Mouse (Mus musculus): ENCODE results near the gene E130114P18Rik. TPM values are rescaled to one million over a fixed set of nuclear protein-coding genes. Genes with fewer than 3 reads are reported as not detected.

E130114P18Rik gene
- total RNA-seq, 2 experiments from 2014 or later: not detected

DNA sequence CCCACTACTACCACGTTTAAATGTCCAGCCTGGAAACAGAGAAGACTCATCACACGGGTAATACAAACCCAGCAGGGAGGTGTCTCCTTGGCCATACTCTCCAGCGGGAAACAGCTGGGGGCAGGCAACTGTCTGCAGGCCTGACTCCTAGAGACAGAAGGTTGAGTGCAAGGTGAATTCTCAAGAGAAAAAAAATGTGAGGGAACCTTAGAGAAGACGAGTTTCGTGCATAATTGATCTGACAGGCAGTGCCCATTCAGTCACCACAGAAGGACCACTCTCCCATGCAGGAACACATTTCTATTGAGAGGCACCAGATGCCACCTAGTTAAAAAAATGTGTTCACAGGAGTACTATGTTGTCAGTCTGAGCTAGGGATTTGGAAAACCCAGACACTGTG lies 105.4 kb downstream of the E130114P18Rik start:
- intact Hi-C loops (cut with DNase I): loop anchor here (10.0 kb wide), 1 partner anchor 652 kb away; no protein-coding TSS in a partner anchor
- no peak for DNase-seq (ENCODE audit: low spot score)

- intact Hi-C loops (cut with DNase I): loop anchor here (10.0 kb wide), 1 partner anchor 653 kb away; no protein-coding TSS in a partner anchor
- no peak for DNase-seq (ENCODE audit: low spot score)
Measured at GRCm38 (mm10) chr4:97671911-97672310, 106.0 kb downstream of the E130114P18Rik start.

DNA sequence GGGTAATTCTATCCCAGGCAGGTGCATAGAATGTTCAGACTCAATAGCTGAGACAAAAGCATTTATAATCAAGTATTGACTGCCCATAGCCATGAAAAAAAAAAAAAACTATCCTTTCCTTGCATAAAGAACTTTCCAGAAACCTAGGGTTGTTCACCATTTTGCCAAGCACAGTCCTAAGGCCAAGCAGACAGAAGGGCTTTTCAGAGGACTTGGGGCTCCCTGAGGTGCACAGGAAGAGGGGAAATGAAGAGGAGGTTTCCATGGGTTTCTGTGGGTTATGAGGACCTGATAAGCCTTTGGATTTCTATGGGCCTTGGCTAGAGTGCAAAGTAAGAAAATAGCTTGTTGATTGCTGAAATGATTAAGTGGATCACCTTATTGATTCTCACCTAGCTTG lies 107.5 kb downstream of the E130114P18Rik start:
- intact Hi-C loops (cut with DNase I): loop anchor here (10.0 kb wide), 1 partner anchor 654 kb away; no protein-coding TSS in a partner anchor
- no peak for DNase-seq (ENCODE audit: low spot score)

DNA sequence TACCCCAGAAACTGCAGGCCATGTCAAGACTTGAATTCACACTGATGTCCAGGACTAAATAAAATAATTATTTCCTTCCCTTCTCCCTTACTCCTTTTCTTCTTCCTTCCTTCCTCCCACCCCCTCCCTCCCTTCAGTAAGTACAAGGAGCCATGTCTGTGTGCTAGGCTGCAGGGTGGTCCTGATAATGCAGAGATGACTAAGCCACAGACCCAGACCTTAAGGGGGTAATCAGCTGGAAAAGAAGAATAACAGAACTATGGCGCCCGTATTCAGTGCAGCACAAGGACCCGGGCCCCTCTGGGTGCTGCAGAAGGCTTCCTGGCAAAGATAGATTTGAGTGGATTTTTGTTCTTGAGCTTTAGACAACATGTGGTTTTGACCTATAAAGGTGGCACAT lies 108.1 kb downstream of the E130114P18Rik start:
- intact Hi-C loops (cut with DNase I): loop anchor here (10.0 kb wide), 1 partner anchor 655 kb away; no protein-coding TSS in a partner anchor
- no peak for DNase-seq (ENCODE audit: low spot score)

- intact Hi-C loops (cut with DNase I): no loop called here
- no peak for DNase-seq (ENCODE audit: low spot score)
Measured at GRCm38 (mm10) chr4:97665428-97665755, 112.5 kb downstream of the E130114P18Rik start.

GRCm38 (mm10) chr4:97664738-97665427 lies 113.0 kb downstream of the E130114P18Rik start:
- intact Hi-C loops (cut with DNase I): no loop called here
- peak; percentile 13 for DNase-seq (ENCODE audit: low spot score)

DNA sequence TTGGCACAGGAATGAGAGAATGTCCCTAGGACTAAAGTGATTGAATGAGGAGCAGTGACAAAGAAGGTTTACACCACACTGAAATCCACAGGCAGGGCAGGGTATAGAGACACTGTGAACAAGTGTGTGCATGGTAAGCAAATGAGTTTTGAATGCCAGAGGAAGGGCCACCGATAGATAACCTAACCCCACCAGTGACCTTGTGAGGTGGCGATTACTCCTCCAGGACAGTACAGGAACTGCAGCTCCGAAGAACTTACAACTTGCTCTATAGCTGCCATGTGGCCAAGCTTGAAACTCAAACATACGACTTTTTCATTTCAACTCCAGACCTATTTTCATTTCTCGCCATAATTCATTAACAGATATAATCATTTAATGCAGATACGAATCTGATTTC lies 114.0 kb downstream of the E130114P18Rik start:
- intact Hi-C loops (cut with DNase I): no loop called here
- no peak for DNase-seq (ENCODE audit: low spot score)

DNA sequence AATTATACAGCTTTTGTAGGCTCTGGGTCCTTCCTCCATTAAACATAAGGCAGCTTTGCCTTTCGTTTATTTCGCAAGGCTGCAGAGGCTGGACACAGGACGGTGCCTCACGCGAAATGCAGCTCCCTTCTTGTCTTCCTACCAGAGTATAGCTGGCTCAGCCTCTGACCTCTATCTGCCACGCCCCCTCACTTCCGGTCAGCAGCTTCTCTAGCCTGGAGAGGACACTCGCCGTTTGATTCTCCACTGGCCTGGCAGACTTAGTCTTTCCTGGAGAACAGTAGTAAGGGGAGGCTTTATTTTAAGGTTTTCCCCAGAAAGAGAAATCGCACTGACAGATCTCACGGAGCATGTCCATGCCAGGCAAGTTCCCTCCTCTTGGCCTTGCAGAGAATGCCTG lies 115.0 kb downstream of the E130114P18Rik start:
- no peak for DNase-seq (ENCODE audit: low spot score)
- intact Hi-C loops (cut with DNase I): no loop called here

DNA sequence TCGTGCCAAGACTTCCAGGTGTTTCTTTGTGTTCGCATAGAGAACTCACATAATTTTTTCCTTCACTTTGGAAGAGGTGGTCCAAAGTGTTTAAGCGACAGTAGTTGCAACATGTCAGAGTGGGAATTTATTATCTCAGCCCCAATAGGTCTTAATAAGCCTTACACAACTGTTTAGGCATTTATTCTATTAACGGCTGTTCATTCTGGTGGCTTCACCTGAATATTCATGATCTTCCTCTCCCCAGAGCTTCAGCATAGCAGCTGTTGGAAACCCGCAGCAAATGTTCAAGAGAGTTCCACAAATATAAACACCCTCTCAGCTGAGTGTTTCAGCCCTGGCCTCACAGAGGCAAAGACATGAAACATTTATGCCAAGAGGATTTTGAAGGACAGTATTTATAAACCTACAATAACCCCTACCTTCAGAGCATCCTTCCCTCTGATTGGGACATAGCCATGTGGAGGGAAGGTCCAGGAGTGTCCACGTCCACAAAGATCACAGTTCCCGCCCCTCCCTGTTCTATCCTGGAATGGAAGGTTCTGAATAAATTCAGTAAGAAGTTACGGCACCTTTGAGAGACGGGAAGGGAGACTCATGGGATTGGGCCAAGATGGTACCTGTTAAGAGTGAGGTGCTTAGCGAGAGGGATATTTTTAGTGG lies 116.1 kb downstream of the E130114P18Rik start:
- intact Hi-C loops (cut with DNase I): no loop called here
- DNase-seq (ENCODE audit: low spot score): no peak

- intact Hi-C loops (cut with DNase I): no loop called here
- peak; percentile 15 for DNase-seq (ENCODE audit: low spot score)
Measured at GRCm38 (mm10) chr4:97657586-97657985, 120.3 kb downstream of the E130114P18Rik start.

- intact Hi-C loops (cut with DNase I): no loop called here
- no peak for DNase-seq (ENCODE audit: low spot score)
Measured at GRCm38 (mm10) chr4:97649626-97650015, 128.3 kb downstream of the E130114P18Rik start.

DNA sequence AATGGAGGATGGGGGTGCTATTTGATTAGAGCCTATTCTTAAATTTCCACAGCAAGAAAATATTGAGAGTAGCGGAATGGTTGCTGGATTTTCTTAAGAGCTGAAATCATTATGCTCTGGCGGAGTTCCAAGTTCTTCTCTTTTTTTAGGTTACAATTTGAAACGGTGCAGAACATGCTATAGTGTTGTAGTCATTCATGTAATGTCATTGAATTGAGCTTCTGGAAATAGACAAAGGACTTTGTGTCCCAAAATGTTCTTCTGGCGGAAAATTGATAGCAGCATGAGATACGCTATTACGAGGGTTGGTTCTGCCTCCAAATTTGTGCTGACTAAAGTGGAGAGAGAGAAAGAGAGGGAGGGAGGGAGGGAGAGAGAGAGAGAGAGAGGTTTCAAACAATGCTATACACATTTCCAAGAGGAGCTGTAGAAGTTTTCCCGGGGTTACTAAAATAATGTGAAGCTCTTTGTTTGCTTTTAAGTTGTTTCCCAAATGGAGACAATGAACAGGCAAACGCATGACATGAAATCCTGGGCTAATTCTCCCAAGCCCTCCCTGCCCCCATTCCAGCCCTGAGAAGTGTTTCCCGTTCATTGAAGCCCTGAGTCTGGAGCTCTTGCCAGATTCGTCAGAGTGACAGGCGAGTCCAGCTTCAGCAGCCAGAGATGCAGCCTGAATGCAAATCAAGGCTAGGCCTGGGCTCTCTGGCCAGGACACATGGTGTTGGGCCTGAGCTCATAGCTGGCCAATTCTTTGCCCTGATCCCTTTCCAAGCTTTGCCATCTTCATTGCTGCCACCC lies 128.9 kb downstream of the E130114P18Rik start:
- peak; percentile 17 for DNase-seq (ENCODE audit: low spot score)
- intact Hi-C loops (cut with DNase I): no loop called here

- DNase-seq (ENCODE audit: low spot score): no peak
- intact Hi-C loops (cut with DNase I): no loop called here
Measured at GRCm38 (mm10) chr4:97648436-97648707, 129.5 kb downstream of the E130114P18Rik start.

DNA sequence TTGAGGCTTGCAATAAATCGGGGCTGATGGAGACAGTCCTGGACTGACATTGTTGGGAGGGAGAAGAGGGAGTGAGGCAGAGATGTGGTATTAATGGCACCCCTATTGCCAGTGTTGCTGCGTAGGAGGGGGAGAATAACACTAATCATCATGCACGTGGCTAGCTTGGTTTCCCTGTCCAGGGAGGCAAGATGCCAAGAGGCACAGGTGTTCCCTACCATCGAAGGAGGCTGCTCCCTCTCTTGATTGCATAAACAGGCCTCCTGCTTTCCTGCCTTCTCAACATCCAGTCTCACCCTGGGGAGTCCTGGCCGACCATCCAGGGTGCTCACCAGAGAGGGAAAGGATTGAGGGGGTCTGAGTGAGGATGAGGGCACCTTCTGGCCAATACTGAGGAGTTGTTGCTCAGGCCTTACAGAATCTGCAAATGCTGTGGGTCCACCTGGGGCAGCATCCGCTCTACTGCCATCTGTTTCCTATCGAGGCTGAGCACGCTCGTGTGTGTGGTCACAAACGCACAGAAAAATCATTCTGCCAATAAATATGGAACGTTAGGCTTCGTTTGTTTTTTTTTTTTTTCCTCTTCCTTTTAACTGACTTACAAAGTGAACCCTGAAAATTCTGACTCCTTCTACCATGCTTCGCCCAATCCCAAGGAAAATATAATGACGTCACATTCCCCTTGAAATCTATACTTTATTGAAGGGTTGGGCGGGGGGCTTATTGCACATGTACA lies 130.0 kb downstream of the E130114P18Rik start:
- DNase-seq (ENCODE audit: low spot score): peak; percentile 6
- intact Hi-C loops (cut with DNase I): no loop called here

DNA sequence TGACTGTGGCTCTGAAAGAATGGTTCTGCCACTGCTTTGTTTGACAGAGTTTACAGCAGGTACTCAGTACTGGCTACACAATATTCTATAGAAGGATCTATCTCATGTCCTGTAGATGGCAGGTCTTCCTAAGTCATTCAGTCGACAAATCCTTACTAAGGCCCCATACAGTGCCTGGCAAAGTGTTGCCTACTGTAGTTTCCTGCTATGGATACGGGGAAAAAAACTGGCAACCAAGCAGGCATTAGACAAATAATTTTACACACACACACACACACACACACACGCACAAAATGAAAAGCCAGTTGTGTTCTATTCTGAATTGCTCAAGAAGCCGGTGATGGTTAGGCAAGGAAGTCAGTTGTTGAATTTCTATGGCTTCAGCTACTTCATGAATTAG lies 130.6 kb downstream of the E130114P18Rik start:
- intact Hi-C loops (cut with DNase I): no loop called here
- no peak for DNase-seq (ENCODE audit: low spot score)

GRCm38 (mm10) chr4:97640385-97640784 lies 137.5 kb downstream of the E130114P18Rik start:
- DNase-seq (ENCODE audit: low spot score): no peak
- intact Hi-C loops (cut with DNase I): no loop called here

DNA sequence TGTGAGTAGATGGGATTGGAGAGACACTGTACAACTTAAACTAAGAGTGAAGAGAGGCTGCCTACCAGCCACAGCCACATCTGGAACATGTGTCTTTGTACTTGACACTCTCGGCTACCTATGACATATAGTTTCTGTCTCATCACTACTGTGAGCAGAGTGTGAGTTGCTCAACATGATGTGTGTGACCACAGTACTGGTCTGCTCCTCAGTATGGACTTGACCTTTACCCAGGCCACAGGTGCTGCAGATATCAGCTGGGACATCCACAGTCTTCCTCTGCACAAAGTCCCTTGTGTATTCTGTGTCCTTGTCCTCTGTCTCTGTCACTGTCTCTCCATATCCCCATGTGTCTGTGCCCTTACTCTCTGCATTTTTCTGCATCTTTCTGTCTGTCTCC lies 141.3 kb downstream of the E130114P18Rik start:
- intact Hi-C loops (cut with DNase I): no loop called here
- no peak for DNase-seq (ENCODE audit: low spot score)

DNA sequence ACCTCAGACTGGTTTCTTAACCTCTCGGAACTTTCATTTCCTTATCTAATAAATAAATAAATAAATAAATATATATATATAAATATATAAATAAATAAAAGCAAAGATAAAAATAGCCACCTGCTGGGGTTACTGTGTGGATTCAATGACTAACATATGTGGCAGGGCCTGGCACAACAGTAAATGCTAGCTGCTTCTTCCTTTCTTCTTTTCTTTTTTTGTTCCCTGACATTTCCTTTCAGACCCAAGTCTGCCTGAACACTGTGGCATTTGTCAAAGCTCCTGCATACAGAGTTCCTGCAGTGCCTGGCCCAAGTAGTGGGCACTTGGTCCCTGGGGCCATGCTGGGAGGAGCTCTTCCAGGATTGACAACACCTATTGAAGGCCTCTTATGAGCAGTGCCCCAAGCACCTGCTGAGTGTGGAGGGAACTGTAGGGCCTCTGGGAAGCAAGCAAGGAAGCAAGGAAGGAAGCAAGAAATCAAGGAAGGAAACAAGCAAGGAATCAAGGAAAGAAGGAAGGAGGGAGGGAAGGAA lies 142.1 kb downstream of the E130114P18Rik start:
- intact Hi-C loops (cut with DNase I): no loop called here
- DNase-seq (ENCODE audit: low spot score): no peak

DNA sequence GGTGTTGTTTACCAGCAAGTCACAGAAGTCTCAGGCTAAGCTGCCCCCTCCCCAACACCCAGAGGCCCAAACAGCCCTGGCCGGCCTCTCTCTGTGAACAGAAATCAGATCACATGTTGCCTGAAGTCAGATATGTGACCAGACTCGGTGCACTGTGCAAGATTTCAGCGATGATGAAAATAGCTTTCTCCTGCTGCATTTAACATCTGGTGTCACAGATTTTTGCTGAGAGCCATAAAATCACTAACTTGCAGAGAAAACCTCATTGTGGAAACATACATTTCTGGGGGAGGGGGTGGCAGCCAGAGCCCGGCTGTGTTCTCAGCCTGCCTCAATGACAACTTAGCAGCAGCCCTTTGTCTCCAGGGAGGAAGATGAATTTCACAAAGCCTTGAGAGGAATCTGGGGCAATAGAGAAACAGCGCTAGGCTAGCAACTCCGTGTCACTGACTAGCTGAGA lies 142.6 kb downstream of the E130114P18Rik start:
- DNase-seq (ENCODE audit: low spot score): no peak
- intact Hi-C loops (cut with DNase I): no loop called here

Measured in heart, postnatal 25 days (tissue).